Mouse (Mus musculus) left cerebral cortex, postnatal 14 days (tissue): ENCODE data around the gene Btbd35f2. TPM values are rescaled to one million over a fixed set of nuclear protein-coding genes. Genes with fewer than 3 reads are reported as not detected.
"Not testable (repeated sequence)": the region's sequence is repeated elsewhere in the genome, so short reads cannot be mapped to it uniquely, and the experiment has no call there.

Experiments
- DNase-seq, 2 experiments: peaks; one replicate each; pipeline ENCODE4 v3.0.0; 2021 to 2022; ENCODE audit warnings: low spot score in 2 of 2, mixed read lengths in 1 of 2
- intact Hi-C: fragments of 180-260 bp; cut with DNase I; formaldehyde crosslinking; loops from one replicate; pipeline ENCODE4 v1.15.1; 2025
- long read RNA-seq, 2 experiments: library from polyadenylated mRNA; stranded (forward); transcript quantifications; one replicate each; pipeline ENCODE4 v2.0.0; 2021
- total RNA-seq, 2 experiments: library from RNA; stranded (reverse); gene quantifications; 2 replicates each; pipeline ENCODE4 v1.2.3; 2021

Btbd35f2 gene
- total RNA-seq: not detected
- long read RNA-seq, experiment 1: 0 reads
- long read RNA-seq, experiment 2, partial matches to known transcripts: 0 of 1 reads
- long read RNA-seq, experiment 2, other reads (novel, unspliced or antisense): 1 of 1 reads

DNA sequence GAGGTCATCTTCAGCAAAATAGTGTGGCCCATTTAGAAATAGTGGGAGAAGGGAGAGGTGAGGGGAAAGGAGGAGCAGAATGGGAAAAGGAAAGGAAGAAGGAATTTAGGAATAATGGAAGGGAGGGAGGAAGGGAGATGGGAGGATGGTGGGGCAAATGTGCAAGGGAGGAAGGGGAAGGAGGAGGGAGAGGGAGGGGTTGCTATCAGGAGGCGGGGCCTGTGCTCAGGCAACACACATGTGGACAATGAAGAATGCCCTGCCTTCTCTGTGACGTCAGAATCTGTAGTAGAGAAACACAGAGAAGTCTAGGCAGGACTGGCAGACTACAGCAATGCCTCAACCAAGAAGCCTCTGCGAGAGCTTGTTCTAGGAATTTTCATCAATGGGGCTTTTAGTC lies at the start of gene Btbd35f2:
TSS of gene Btbd35f2 (plus strand) at position 301 of the 400 bp plus-strand sequence.
- intact Hi-C loops, DNase-seq: not testable (repeated sequence)

Other genes with a start within 250 kb of the Btbd35f2 start
- gene Btbd35f22, start 230.6 kb upstream of the Btbd35f2 start, total RNA-seq: not detected